In the genomic region with DNA sequence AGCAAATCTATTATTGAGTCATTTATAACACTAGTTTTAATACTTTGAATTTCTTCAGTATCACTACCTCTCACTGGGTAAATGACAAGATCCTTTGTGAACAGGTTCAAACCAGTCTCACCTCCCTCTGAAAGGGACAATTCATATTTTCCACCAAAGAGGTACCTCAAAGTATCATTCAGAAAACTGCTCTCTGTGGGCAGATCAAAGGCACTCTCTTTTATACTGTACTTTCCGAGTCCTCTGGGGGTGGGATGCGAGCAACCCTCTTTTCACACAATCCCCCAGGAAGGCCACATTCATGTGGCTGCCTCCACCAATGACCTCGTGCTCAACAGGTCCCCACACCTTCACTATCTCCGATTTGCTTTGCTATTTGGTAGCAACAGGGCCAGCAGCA, we compare ENCODE assay signal across 20 mouse cellular contexts. TPM values are rescaled to one million over a fixed set of nuclear protein-coding genes. Genes with fewer than 3 reads are reported as not detected.
DNase-seq lines count a peak whose midpoint lies in the region; ATAC-seq and TF ChIP-seq lines count a peak whose summit lies in the region.
"Had no signal": no experiment of that assay in that cellular context is flagged by ENCODE, and none has a peak within 500 bp of the region (broad histone marks: within the 10 kb centered on the region; RNA-seq: fewer than 3 reads in every experiment).

No protein-coding gene starts in this region.

- H3K36me3 ChIP-seq in heart, embryonic 12.5 days, result peaks cover 26% of the 10 kb centered on the region
- H3K36me3 ChIP-seq in heart, adult 2 months (ENCODE audit: control insufficient read depth, insufficient read depth, low read length), result peaks cover 4% of the 10 kb centered on the region; the same call in 1 of the 2 replicates
- peaks cover 21% of the 10 kb centered on the region for H3K36me3 ChIP-seq in lung, embryonic 15.5 days
- peaks cover 21% of the 10 kb centered on the region; the same call in 1 of the 2 replicates for H3K36me3 ChIP-seq in kidney, embryonic 14.5 days (ENCODE audit: control insufficient read depth, insufficient read depth, low read length)

- H3K79me2 ChIP-seq in heart, adult 2 months (replicated peaks; ENCODE audit: control insufficient read depth, insufficient read depth, low read length), result no peaks in the 10 kb centered on the region

- peak overlapping the region; percentile 42; the same call in 1 of the 2 replicates for H3K9ac ChIP-seq in heart, embryonic 12.5 days
- no peak overlapping the region for H3K9ac ChIP-seq in heart, adult 2 months (ENCODE audit: low read depth, low read length)
- no peak overlapping the region for H3K9ac ChIP-seq in lung, embryonic 15.5 days
- no peak overlapping the region for H3K9ac ChIP-seq in kidney, embryonic 14.5 days (ENCODE audit: low read depth, low read length)
- H3K9ac ChIP-seq: embryonic facial prominence, embryonic 15.5 days; hindbrain, embryonic 15.5 days; limb, embryonic 12.5 days; neural tube, embryonic 12.5 days had no signal

- no peak overlapping the region for H3K4me2 ChIP-seq in heart, embryonic 12.5 days
- no peak overlapping the region for H3K4me2 ChIP-seq in lung, embryonic 15.5 days
- no peak overlapping the region for H3K4me2 ChIP-seq in kidney, embryonic 14.5 days (replicated peaks; ENCODE audit: low read depth, low read length)
- H3K4me2 ChIP-seq: embryonic facial prominence, embryonic 15.5 days; hindbrain, embryonic 15.5 days; limb, embryonic 12.5 days; neural tube, embryonic 12.5 days had no signal

- no peak for TF ChIP-seq EP300 in heart, adult 2 months (IDR thresholded peaks at IDR 0.05; ENCODE audit: insufficient read depth, low read depth, low read length)

- intact Hi-C loops in heart, adult 2 months (cut with DNase I), result no loop called here

- peaks cover 63% of the 10 kb centered on the region for H3K4me1 ChIP-seq in heart, embryonic 12.5 days (replicated peaks)
- peaks cover 26% of the 10 kb centered on the region for H3K4me1 ChIP-seq in heart, adult 2 months (ENCODE audit: control insufficient read depth, insufficient read depth, low read length)
- H3K4me1 ChIP-seq in lung, embryonic 15.5 days, result peaks cover 83% of the 10 kb centered on the region
- peaks cover 35% of the 10 kb centered on the region for H3K4me1 ChIP-seq in kidney, embryonic 14.5 days (ENCODE audit: control insufficient read depth, insufficient read depth, low read length)

- DNase-seq in heart, adult 2 months, result no peak
- no peak for DNase-seq in lung, adult 18-20 months
- peak; percentile 68 for DNase-seq in naive thymus-derived CD4-positive, alpha-beta T cell, adult 2 months (ENCODE audit: low read depth)
- DNase-seq: cerebellum, postnatal 10 days; embryo, embryonic 11 days; gastrocnemius, postnatal 14 days; kidney, adult 11 months; kidney, postnatal 10 days; thymus, postnatal 4 days had no signal

- ATAC-seq in heart, embryonic 12.5 days (ENCODE audit: insufficient number of reproducible peaks, low FRiP score), result no peak
- ATAC-seq in lung, embryonic 15.5 days (ENCODE audit: borderline replicate concordance, extremely low read depth, low FRiP score, low TSS enrichment), result no peak
- ATAC-seq in CD4-positive, CD25-positive, alpha-beta regulatory T cell, adult 4 months, result peak; percentile 63
- no peak for ATAC-seq in kidney, embryonic 14.5 days (ENCODE audit: low FRiP score, low TSS enrichment)

- H3K4me3 ChIP-seq in heart, embryonic 12.5 days, result no peak overlapping the region
- no peak overlapping the region for H3K4me3 ChIP-seq in heart, adult 2 months
- no peak overlapping the region for H3K4me3 ChIP-seq in lung, embryonic 15.5 days
- H3K4me3 ChIP-seq in kidney, embryonic 14.5 days (ENCODE audit: low read length), result no peak overlapping the region
- H3K4me3 ChIP-seq: embryonic facial prominence, embryonic 15.5 days; hindbrain, embryonic 15.5 days; layer of hippocampus, adult 2 months; left cerebral cortex, adult 2 months; limb, embryonic 12.5 days; megakaryocyte, embryonic 14.5 days; neural tube, embryonic 12.5 days had no signal

- WGBS in heart, embryonic 12.5 days, result 62% methylated on average over 4 of the region's 4 CpGs
- 85% methylated on average over 4 of the region's 4 CpGs for WGBS in heart, adult 2 months
- WGBS in lung, embryonic 15.5 days, result 64% methylated on average over 4 of the region's 4 CpGs
- WGBS in kidney, embryonic 14.5 days, result 80% methylated on average over 4 of the region's 4 CpGs

- H3K9me3 ChIP-seq in heart, embryonic 12.5 days (replicated peaks), result no peaks in the 10 kb centered on the region
- no peaks in the 10 kb centered on the region for H3K9me3 ChIP-seq in lung, embryonic 15.5 days
- no peaks in the 10 kb centered on the region for H3K9me3 ChIP-seq in kidney, embryonic 14.5 days (ENCODE audit: control insufficient read depth, low read length)
- H3K9me3 ChIP-seq: embryonic facial prominence, embryonic 15.5 days; hindbrain, embryonic 15.5 days; limb, embryonic 12.5 days; megakaryocyte, embryonic 14.5 days; neural tube, embryonic 12.5 days had no signal

- TF ChIP-seq POLR2A in heart, adult 2 months (IDR thresholded peaks at IDR 0.05; ENCODE audit: insufficient read depth, low read depth, low read length), result no peak

- peak overlapping the region; percentile 82; the same call in 1 of the 2 replicates for H3K27ac ChIP-seq in heart, embryonic 12.5 days (ENCODE audit: poor library complexity, severe bottlenecking)
- H3K27ac ChIP-seq in heart, adult 2 months, result no peak overlapping the region
- peak overlapping the region; percentile 93; the same call in 1 of the 2 replicates for H3K27ac ChIP-seq in lung, embryonic 15.5 days
- H3K27ac ChIP-seq in kidney, embryonic 14.5 days (ENCODE audit: low read depth, low read length), result no peak overlapping the region
- H3K27ac ChIP-seq: embryonic facial prominence, embryonic 15.5 days; layer of hippocampus, adult 2 months; left cerebral cortex, adult 2 months; limb, embryonic 12.5 days; neural tube, embryonic 12.5 days had no signal

- no peaks in the 10 kb centered on the region for H3K27me3 ChIP-seq in heart, embryonic 12.5 days (replicated peaks)
- H3K27me3 ChIP-seq in heart, adult 2 months (ENCODE audit: control insufficient read depth, insufficient read depth, low read length), result no peaks in the 10 kb centered on the region
- no peaks in the 10 kb centered on the region for H3K27me3 ChIP-seq in lung, embryonic 15.5 days
- H3K27me3 ChIP-seq in kidney, embryonic 14.5 days (ENCODE audit: control insufficient read depth, insufficient read depth, low read length), result no peaks in the 10 kb centered on the region
- H3K27me3 ChIP-seq: embryonic facial prominence, embryonic 15.5 days; hindbrain, embryonic 15.5 days; limb, embryonic 12.5 days; megakaryocyte, embryonic 14.5 days; neural tube, embryonic 12.5 days had no signal

- no peak for TF ChIP-seq CTCF in heart, adult 2 months (IDR thresholded peaks at IDR 0.05)

RNA-seq across cellular contexts. Expression of a gene that starts 16.9 kb away (rescaled TPM):
- 97.1 and 98.8 TPM in 2 replicates for polyA plus RNA-seq in heart, embryonic 12.5 days (2016; fragmentation: Nextera tagmentation; extraction: Ambion mirVana)
- total RNA-seq in heart, adult 2 months (2021), result 10 to 100 TPM; 25.6 to 33.1 TPM
- polyA plus RNA-seq in heart, adult 2 months (2012; rRNA removed), result 41.9 and 66.5 TPM in 2 replicates
- polyA plus RNA-seq in lung, embryonic 15.5 days (2015; fragmentation: Nextera tagmentation; extraction: Ambion mirVana), result 157 and 164 TPM in 2 replicates
- 100 to 1,000 TPM; 116 to 118 TPM for polyA plus RNA-seq in CD4-positive, CD25-positive, alpha-beta regulatory T cell, adult 4 months (2017; shearing (Covaris generic))
- polyA plus RNA-seq in kidney, embryonic 14.5 days (2014; fragmentation: Nextera tagmentation; extraction: Ambion mirVana), result 137 and 157 TPM in 2 replicates

RNA-seq across cellular contexts. Expression of a gene that starts 30.1 kb away (rescaled TPM):
- polyA plus RNA-seq in heart, embryonic 12.5 days (2016; fragmentation: Nextera tagmentation; extraction: Ambion mirVana), result 5.9 and 7.0 TPM in 2 replicates
- 1 to 10 TPM; 3.0 to 4.4 TPM for total RNA-seq in heart, adult 2 months (2021)
- polyA plus RNA-seq in heart, adult 2 months (2012; rRNA removed), result 4.6 and 5.2 TPM in 2 replicates
- polyA plus RNA-seq in lung, embryonic 15.5 days (2015; fragmentation: Nextera tagmentation; extraction: Ambion mirVana), result 14.5 and 15.6 TPM in 2 replicates
- 10 to 100 TPM in 1 of 2 experiments, 1 to 10 TPM in 1; 4.5 to 10.9 TPM for polyA plus RNA-seq in CD4-positive, CD25-positive, alpha-beta regulatory T cell, adult 4 months (2017; shearing (Covaris generic))
- 9.6 and 12.7 TPM in 2 replicates for polyA plus RNA-seq in kidney, embryonic 14.5 days (2014; fragmentation: Nextera tagmentation; extraction: Ambion mirVana)

Comparison
In these comparisons a context has a peak if more than half of its experiments do, and no peak if none do; other contexts are left out.
1. H3K27ac ChIP-seq: peak in heart, embryonic 12.5 days (single experiment) and lung, embryonic 15.5 days (single experiment); none in heart, adult 2 months (single experiment) and kidney, embryonic 14.5 days (single experiment).